Mouse (Mus musculus) kidney, embryonic 14.5 days (tissue): Measurements from ENCODE around the gene Axin1. TPM values are rescaled to one million over a fixed set of nuclear protein-coding genes. Genes with fewer than 3 reads are reported as not detected.
A peak's percentile ranks its signal among the peaks of the same experiment; 100 is the strongest.

Experiments
- ATAC-seq: fragments of 200-750 bp; cut with Nextera tagmentation; 2 replicates; pipeline ENCODE4 v1.8.0; 2017; ENCODE audit warnings: moderate number of reproducible peaks, mild to moderate bottlenecking, moderate TSS enrichment, moderate library complexity; ENCODE audit not compliant: low FRiP score, low TSS enrichment
- H3K27ac ChIP-seq: fragments of 300-500 bp; sonication (generic); 2 replicates; pipeline ENCODE4 v1.5.1; 2014; ENCODE audit warnings: low read depth, mild to moderate bottlenecking, low read length, moderate library complexity, mixed read lengths
- H3K27me3 ChIP-seq: fragments of 300-500 bp; sonication (generic); 2 replicates; pipeline ENCODE4 v1.6.1; 2014; ENCODE audit warnings: mild to moderate bottlenecking, low read length; ENCODE audit not compliant: control insufficient read depth, insufficient read depth
- H3K36me3 ChIP-seq: fragments of 300-500 bp; sonication (generic); 2 replicates; pipeline ENCODE4 v1.6.1; 2014; ENCODE audit warnings: low read length, mixed read lengths; ENCODE audit not compliant: control insufficient read depth, insufficient read depth
- H3K4me1 ChIP-seq: fragments of 300-500 bp; sonication (generic); 2 replicates; pipeline ENCODE4 v1.6.1; 2014; ENCODE audit warnings: low read length, mixed read lengths; ENCODE audit not compliant: control insufficient read depth, insufficient read depth
- H3K4me2 ChIP-seq: fragments of 300-500 bp; sonication (generic); replicated peaks from 2 replicates; pipeline ENCODE4 v1.6.1; 2014; ENCODE audit warnings: low read depth, mild to moderate bottlenecking, low read length
- H3K4me3 ChIP-seq: fragments of 300-500 bp; sonication (generic); 2 replicates; pipeline ENCODE4 v1.5.1; 2014; ENCODE audit warnings: mild to moderate bottlenecking, low read length
- H3K9ac ChIP-seq: fragments of 300-500 bp; sonication (generic); 2 replicates; pipeline ENCODE4 v1.6.1; 2014; ENCODE audit warnings: low read depth, mild to moderate bottlenecking, low read length, moderate library complexity
- H3K9me3 ChIP-seq: fragments of 300-500 bp; sonication (generic); 2 replicates; pipeline ENCODE4 v1.6.1; 2016; ENCODE audit warnings: low read length; ENCODE audit not compliant: control insufficient read depth
- WGBS: fragments of 180-500 bp; shearing (Covaris S2); extraction: QIAGEN DNeasy Blood & Tissue Kit; methylation state at CpG from one replicate; pipeline ENCODE4 v1.1.7; 2014; 5-methylcytosine and 5-hydroxymethylcytosine counted together
- polyA plus RNA-seq: library from polyadenylated mRNA; unstranded; fragments of >200 nt; fragmentation: Nextera tagmentation; extraction: Ambion mirVana; gene quantifications from 2 replicates; pipeline ENCODE4 v1.2.1, GENCODE M21; 2014

Axin1 gene
- polyA plus RNA-seq, 1 experiment from 2014 or later = 10.2 TPM

- Histone ChIP-seq H3K4me1 (no peaks in the 10 kb centered on the region), H3K4me3 (no peak overlapping the region), H3K36me3 (no peaks in the 10 kb centered on the region), H3K27ac (no peak overlapping the region), H3K27me3 (no peaks in the 10 kb centered on the region), H3K9ac (no peak overlapping the region), H3K4me2 (no peak overlapping the region), H3K9me3 (no peaks in the 10 kb centered on the region)
- WGBS = 73% methylated on average over 2 of the region's 2 CpGs
- no peak for ATAC-seq
Measured at GRCm38 (mm10) chr17:26239551-26239950, 101.1 kb downstream of the Axin1 start.

GRCm38 (mm10) chr17:26240120-26240790, 101.8 kb downstream of the Axin1 start:
- Histone ChIP-seq H3K27ac (no peak overlapping the region), H3K9ac (no peak overlapping the region), H3K4me1 (no peaks in the 10 kb centered on the region), H3K27me3 (no peaks in the 10 kb centered on the region), H3K9me3 (no peaks in the 10 kb centered on the region), H3K36me3 (no peaks in the 10 kb centered on the region), H3K4me2 (no peak overlapping the region), H3K4me3 (no peak overlapping the region)
- WGBS = 84% methylated on average over 6 of the region's 6 CpGs
- ATAC-seq = no peak

- H3K27me3 ChIP-seq = no peaks in the 10 kb centered on the region
- H3K4me3 ChIP-seq = no peak overlapping the region
- H3K9ac ChIP-seq = no peak overlapping the region
- H3K27ac ChIP-seq = no peak overlapping the region
- ATAC-seq = no peak
- no peaks in the 10 kb centered on the region for H3K36me3 ChIP-seq
- H3K4me2 ChIP-seq = no peak overlapping the region
- H3K9me3 ChIP-seq = no peaks in the 10 kb centered on the region
- WGBS = 82% methylated on average over 6 of the region's 6 CpGs
- H3K4me1 ChIP-seq = no peaks in the 10 kb centered on the region
Measured at GRCm38 (mm10) chr17:26240990-26241389, 102.5 kb downstream of the Axin1 start.

DNA sequence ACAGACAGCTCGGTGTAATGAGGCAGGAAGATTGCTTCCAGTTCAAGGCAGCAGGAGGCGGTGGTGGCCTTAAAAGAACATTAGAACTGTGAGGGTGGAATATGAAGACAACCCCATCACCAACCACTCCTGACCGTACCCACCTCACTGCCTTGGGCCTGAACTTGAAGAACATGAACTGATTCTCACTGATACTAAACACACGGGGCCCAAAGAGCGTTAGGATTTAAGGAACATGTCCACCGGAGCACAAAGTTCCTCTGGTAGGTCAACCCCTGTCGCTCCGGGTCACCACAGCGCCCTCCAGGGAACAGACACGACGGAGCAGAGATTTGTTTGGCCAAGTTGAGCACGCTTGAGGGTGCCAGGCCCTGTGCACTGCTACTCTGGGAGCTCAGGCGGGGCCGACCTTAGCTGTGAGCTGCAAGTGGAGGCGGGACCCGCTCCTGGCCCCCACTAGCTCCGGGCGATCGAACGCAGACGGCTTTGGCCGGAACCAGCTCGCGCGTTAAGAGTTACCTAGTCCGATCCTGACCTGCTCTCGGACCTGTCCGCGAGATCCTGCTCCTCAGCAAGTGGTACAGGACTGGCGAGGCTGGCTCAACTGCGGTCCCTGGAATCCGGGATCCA, 105.1 kb downstream of the Axin1 start:
- Histone ChIP-seq H3K9me3 (no peaks in the 10 kb centered on the region), H3K9ac (peak overlapping the region; percentile 71), H3K4me2 (peak overlapping the region; percentile 85), H3K4me3 (peak overlapping the region; percentile 74), H3K4me1 (no peaks in the 10 kb centered on the region), H3K27me3 (no peaks in the 10 kb centered on the region), H3K36me3 (no peaks in the 10 kb centered on the region), H3K27ac (peak overlapping the region; percentile 81)
- under 1% methylated on average over 32 of the region's 32 CpGs for WGBS
- peak; percentile 21 for ATAC-seq

GRCm38 (mm10) chr17:26244101-26244841, 105.8 kb downstream of the Axin1 start, which contains the start of gene Fam234a:
Gene Fam234a, minus strand, starts transcription at chr17:26244242.
- 9% methylated on average over 32 of the region's 33 CpGs for WGBS
- H3K27me3 ChIP-seq = no peaks in the 10 kb centered on the region
- H3K4me2 ChIP-seq = peak within 1 kb of the TSS; percentile 85
- H3K36me3 ChIP-seq = no peaks in the 10 kb centered on the region
- H3K9me3 ChIP-seq = no peaks in the 10 kb centered on the region
- peak; percentile 99 for ATAC-seq
- H3K27ac ChIP-seq = peak within 1 kb of the TSS; percentile 81
- H3K4me3 ChIP-seq = peak within 1 kb of the TSS; percentile 74
- peak within 1 kb of the TSS; percentile 71 for H3K9ac ChIP-seq
- no peaks in the 10 kb centered on the region for H3K4me1 ChIP-seq

Other genes with a start within 250 kb of the Axin1 start
- 17.2 and 20.4 TPM in 2 replicates for gene Rab40c, start 219.0 kb upstream of the Axin1 start, polyA plus RNA-seq
- gene Pigq, start 193.8 kb upstream of the Axin1 start, polyA plus RNA-seq = 51.5 and 77.2 TPM in 2 replicates
- gene Nhlrc4, start 193.7 kb upstream of the Axin1 start, polyA plus RNA-seq = 0.28 and 0.43 TPM in 2 replicates
- 2.8 and 4.4 TPM in 2 replicates for gene A930017K11Rik, start 186.1 kb upstream of the Axin1 start, polyA plus RNA-seq
- 27.1 and 35.3 TPM in 2 replicates for gene Capn15, start 152.9 kb upstream of the Axin1 start, polyA plus RNA-seq
- gene Rab11fip3, start 69.1 kb upstream of the Axin1 start, polyA plus RNA-seq = 15.0 and 24.2 TPM in 2 replicates
- 24.6 and 35.1 TPM in 2 replicates for gene Decr2, start 48.4 kb upstream of the Axin1 start, polyA plus RNA-seq
- gene Nme4, start 43.1 kb upstream of the Axin1 start, polyA plus RNA-seq = 107 and 146 TPM in 2 replicates
- gene Tmem8, start 25.4 kb upstream of the Axin1 start, polyA plus RNA-seq = 2.5 and 2.6 TPM in 2 replicates
- gene Mrpl28, start 15.2 kb upstream of the Axin1 start, polyA plus RNA-seq = 225 and 241 TPM in 2 replicates
- gene Pdia2, start 60.4 kb downstream of the Axin1 start, polyA plus RNA-seq = 0.38 and 0.46 TPM in 2 replicates
- 5.2 and 5.9 TPM in 2 replicates for gene Rgs11, start 64.3 kb downstream of the Axin1 start, polyA plus RNA-seq
- gene Arhgdig, start 69.1 kb downstream of the Axin1 start, polyA plus RNA-seq = 6.3 and 6.9 TPM in 2 replicates
- gene Fam234a, start 105.6 kb downstream of the Axin1 start, polyA plus RNA-seq = 27.9 and 40.4 TPM in 2 replicates
- gene Luc7l, start 114.2 kb downstream of the Axin1 start, polyA plus RNA-seq = 87.8 and 108 TPM in 2 replicates